Mouse (Mus musculus) limb, embryonic 13.5 days (tissue): ENCODE results near the gene Pkd1l3. TPM values are rescaled to one million over a fixed set of nuclear protein-coding genes. Genes with fewer than 3 reads are reported as not detected.

Experiments
- ATAC-seq: fragments of 200-750 bp; cut with Nextera tagmentation; 2 replicates; pipeline ENCODE4 v1.8.0; 2017; ENCODE audit warnings: low read depth, moderate number of reproducible peaks, moderate TSS enrichment; ENCODE audit not compliant: low FRiP score
- H3K27ac ChIP-seq: fragments of 300-500 bp; sonication (generic); 2 replicates; pipeline ENCODE4 v1.5.1; 2015; ENCODE audit warnings: inconsistent platforms, mild to moderate bottlenecking, moderate library complexity
- H3K27me3 ChIP-seq: fragments of 300-500 bp; sonication (generic); 2 replicates; pipeline ENCODE4 v1.6.1; 2015; ENCODE audit warnings: mild to moderate bottlenecking, inconsistent platforms
- H3K36me3 ChIP-seq: fragments of 300-500 bp; sonication (generic); 2 replicates; pipeline ENCODE4 v1.6.1; 2015; ENCODE audit warnings: inconsistent platforms, mild to moderate bottlenecking, moderate library complexity
- H3K4me1 ChIP-seq: fragments of 300-500 bp; sonication (generic); 2 replicates; pipeline ENCODE4 v1.6.1; 2015; ENCODE audit warnings: inconsistent platforms
- H3K4me2 ChIP-seq: fragments of 300-500 bp; sonication (generic); replicated peaks from 2 replicates; pipeline ENCODE4 v1.6.1; 2015; ENCODE audit warnings: inconsistent platforms, mild to moderate bottlenecking, moderate library complexity
- H3K4me3 ChIP-seq: fragments of 300-500 bp; sonication (generic); 2 replicates; pipeline ENCODE4 v1.5.1; 2015; ENCODE audit warnings: moderate library complexity, mild to moderate bottlenecking, inconsistent platforms
- H3K9ac ChIP-seq: fragments of 300-500 bp; sonication (generic); 2 replicates; pipeline ENCODE4 v1.6.1; 2015; ENCODE audit warnings: mild to moderate bottlenecking, inconsistent platforms
- H3K9me3 ChIP-seq: fragments of 300-500 bp; sonication (generic); 2 replicates; pipeline ENCODE4 v1.6.1; 2016; ENCODE audit warnings: inconsistent platforms
- WGBS: fragments of 180-500 bp; shearing (Covaris S2); methylation state at CpG from one replicate; pipeline ENCODE4 v1.1.7; 2015; 5-methylcytosine and 5-hydroxymethylcytosine counted together
- polyA plus RNA-seq: library from polyadenylated mRNA; unstranded; fragments of >200 nt; fragmentation: Nextera tagmentation; extraction: Ambion mirVana; gene quantifications from 2 replicates; pipeline ENCODE4 v1.2.1, GENCODE M21; 2015

The Pkd1l3 gene
- 0.10 and 0.13 TPM in 2 replicates for polyA plus RNA-seq

- H3K4me1 ChIP-seq: no peaks in the 10 kb centered on the region
- H3K9me3 ChIP-seq: no peaks in the 10 kb centered on the region
- no peak within 1 kb of the TSS for H3K4me3 ChIP-seq
- no peaks in the 10 kb centered on the region for H3K27me3 ChIP-seq
- no peak for ATAC-seq
- no peaks in the 10 kb centered on the region for H3K36me3 ChIP-seq
- no peak within 1 kb of the TSS for H3K27ac ChIP-seq
- H3K9ac ChIP-seq: no peak within 1 kb of the TSS
- 61% methylated on average over 27 of the region's 27 CpGs for WGBS
- 0 out of 2 replicates have a peak within 1 kb of the TSS, but pooled peaks have one; percentile 17 for H3K4me2 ChIP-seq
Observed at GRCm38 (mm10) chr8:109614243-109615210, at the start of gene Pkd1l3. Pkd1l3 (plus strand) TSS chr8:109614517.

DNA sequence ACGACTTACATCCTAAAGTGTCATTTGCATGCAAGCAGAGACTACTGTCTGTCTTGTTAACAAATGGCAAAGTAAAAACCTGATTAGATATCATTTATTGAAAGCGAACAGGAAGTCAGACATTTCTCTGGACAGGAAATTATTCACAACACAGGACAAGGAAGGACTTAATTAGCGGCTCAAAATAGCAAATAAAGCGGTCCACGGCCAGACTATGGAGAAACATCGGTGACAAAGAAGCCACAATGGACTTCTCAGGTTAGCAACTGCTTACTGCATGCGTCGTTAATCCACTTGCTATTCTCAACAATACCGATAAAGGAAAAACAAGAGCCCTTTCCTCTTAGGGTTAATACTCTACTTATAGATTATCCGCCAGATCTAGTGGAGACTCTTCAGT, 49.6 kb upstream of the Pkd1l3 start:
- no peaks in the 10 kb centered on the region for H3K9me3 ChIP-seq
- peaks cover 40% of the 10 kb centered on the region for H3K36me3 ChIP-seq
- H3K4me2 ChIP-seq: peak overlapping the region; percentile 96
- peak overlapping the region; percentile 95 for H3K9ac ChIP-seq
- peaks cover 15% of the 10 kb centered on the region for H3K4me1 ChIP-seq
- H3K27ac ChIP-seq: peak overlapping the region; percentile 92; the same call in 1 of the 2 replicates
- H3K27me3 ChIP-seq: no peaks in the 10 kb centered on the region
- 5% methylated on average over 10 of the region's 10 CpGs for WGBS
- H3K4me3 ChIP-seq: peak overlapping the region; percentile 94
- ATAC-seq: no peak

DNA sequence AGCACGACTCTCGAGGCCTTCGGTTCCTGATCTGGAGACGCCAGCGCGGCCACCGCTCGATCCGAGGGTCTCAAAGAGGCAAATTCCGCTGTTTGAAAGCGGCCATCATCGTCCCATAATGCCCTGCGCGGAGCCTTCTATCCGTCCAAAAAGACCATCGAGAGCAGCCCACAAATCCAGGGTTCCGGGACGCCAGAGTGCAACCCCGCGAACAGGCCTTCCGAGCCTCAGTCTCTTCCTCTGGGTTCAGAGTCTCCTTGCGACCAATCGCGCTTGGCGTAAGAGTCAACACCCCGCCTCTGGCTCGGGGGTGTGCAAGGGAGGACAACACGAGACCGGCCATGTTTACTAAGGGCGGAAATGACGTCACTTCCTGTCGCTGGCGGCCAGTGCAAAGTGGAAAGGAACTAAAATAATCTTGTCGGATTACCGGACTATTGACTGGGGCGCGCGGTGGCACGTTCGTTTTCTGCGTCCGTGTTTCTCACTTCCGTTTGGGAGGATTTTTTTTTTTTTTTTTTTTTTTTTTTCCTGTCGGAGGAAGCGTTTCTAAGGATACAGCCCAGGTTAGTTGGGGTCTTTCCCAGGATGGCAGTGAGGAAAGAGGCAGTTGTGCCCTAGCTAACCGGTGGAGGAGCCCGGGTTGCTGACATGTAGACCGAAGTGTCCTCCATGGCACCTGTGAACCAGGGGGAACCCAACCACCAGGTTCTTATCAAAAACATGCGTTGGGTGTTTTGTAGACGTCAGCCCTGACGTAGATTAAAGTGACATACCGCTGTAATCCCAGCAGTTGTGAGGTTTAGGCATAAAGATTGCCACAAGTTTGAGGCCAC, 48.6 kb upstream of the Pkd1l3 start, which contains the start of the genes Dhx38 and Txnl4b:
TSS of gene Dhx38 (minus strand) at position 364 of the 836 bp plus-strand sequence.
TSS of gene Txnl4b (plus strand) at position 395 of the 836 bp plus-strand sequence.
- peak; percentile 100 for ATAC-seq
- peak within 1 kb of the TSS; percentile 94 for H3K4me3 ChIP-seq

GRCm38 (mm10) chr8:109571139-109571538, 43.2 kb upstream of the Pkd1l3 start:
- no peak overlapping the region for H3K9ac ChIP-seq
- H3K36me3 ChIP-seq: peaks cover 38% of the 10 kb centered on the region
- peaks cover 8% of the 10 kb centered on the region; the same call in 1 of the 2 replicates for H3K4me1 ChIP-seq
- no peaks in the 10 kb centered on the region for H3K27me3 ChIP-seq
- H3K4me3 ChIP-seq: no peak overlapping the region
- H3K4me2 ChIP-seq: no peak overlapping the region
- H3K27ac ChIP-seq: no peak overlapping the region
- whole genome bisulfite sequencing: 87% methylated on average over 12 of the region's 12 CpGs
- ATAC-seq: no peak
- H3K9me3 ChIP-seq: no peaks in the 10 kb centered on the region

More for the DNA sequence above, 48.6 kb upstream of the Pkd1l3 start, which contains the start of the genes Dhx38 and Txnl4b:
- under 1% methylated on average over 52 of the region's 52 CpGs for WGBS
- H3K9me3 ChIP-seq: no peaks in the 10 kb centered on the region
- peak within 1 kb of the TSS; percentile 96 for H3K4me2 ChIP-seq
- peak within 1 kb of the TSS; percentile 95 for H3K9ac ChIP-seq
- H3K27me3 ChIP-seq: no peaks in the 10 kb centered on the region
- peaks cover 40% of the 10 kb centered on the region for H3K36me3 ChIP-seq
- H3K4me1 ChIP-seq: peaks cover 15% of the 10 kb centered on the region
- peak within 1 kb of the TSS; percentile 92 for H3K27ac ChIP-seq

GRCm38 (mm10) chr8:109576311-109576710, 38.0 kb upstream of the Pkd1l3 start:
- Histone ChIP-seq H3K27me3 (no peaks in the 10 kb centered on the region), H3K4me3 (no peak overlapping the region), H3K9me3 (no peaks in the 10 kb centered on the region), H3K4me2 (no peak overlapping the region), H3K9ac (no peak overlapping the region), H3K36me3 (peaks cover 15% of the 10 kb centered on the region), H3K4me1 (no peaks in the 10 kb centered on the region), H3K27ac (no peak overlapping the region)
- WGBS: 72% methylated on average over 4 of the region's 4 CpGs
- no peak for ATAC-seq

- no peak within 1 kb of the TSS for H3K27ac ChIP-seq
- H3K36me3 ChIP-seq: no peaks in the 10 kb centered on the region
- H3K9ac ChIP-seq: no peak within 1 kb of the TSS
- no peak within 1 kb of the TSS for H3K4me3 ChIP-seq
- H3K27me3 ChIP-seq: no peaks in the 10 kb centered on the region
- no peaks in the 10 kb centered on the region for H3K4me1 ChIP-seq
- H3K4me2 ChIP-seq: no peak within 1 kb of the TSS
- H3K9me3 ChIP-seq: no peaks in the 10 kb centered on the region; the same call in 1 of the 2 replicates
- WGBS: 59% methylated on average over 8 of the region's 8 CpGs
- no peak for ATAC-seq
Observed at GRCm38 (mm10) chr8:109578900-109579301, 35.4 kb upstream of the Pkd1l3 start, which contains the start of gene Hp. Hp (minus strand) TSS chr8:109579172.

- Histone ChIP-seq H3K9ac (no peak overlapping the region), H3K4me1 (no peaks in the 10 kb centered on the region), H3K27ac (no peak overlapping the region), H3K27me3 (no peaks in the 10 kb centered on the region), H3K9me3 (no peaks in the 10 kb centered on the region; the same call in 1 of the 2 replicates), H3K4me2 (no peak overlapping the region), H3K4me3 (no peak overlapping the region), H3K36me3 (no peaks in the 10 kb centered on the region)
- WGBS: 75% methylated on average over 4 of the region's 4 CpGs
- no peak for ATAC-seq
Observed at GRCm38 (mm10) chr8:109584293-109584692, 30.0 kb upstream of the Pkd1l3 start.

DNA sequence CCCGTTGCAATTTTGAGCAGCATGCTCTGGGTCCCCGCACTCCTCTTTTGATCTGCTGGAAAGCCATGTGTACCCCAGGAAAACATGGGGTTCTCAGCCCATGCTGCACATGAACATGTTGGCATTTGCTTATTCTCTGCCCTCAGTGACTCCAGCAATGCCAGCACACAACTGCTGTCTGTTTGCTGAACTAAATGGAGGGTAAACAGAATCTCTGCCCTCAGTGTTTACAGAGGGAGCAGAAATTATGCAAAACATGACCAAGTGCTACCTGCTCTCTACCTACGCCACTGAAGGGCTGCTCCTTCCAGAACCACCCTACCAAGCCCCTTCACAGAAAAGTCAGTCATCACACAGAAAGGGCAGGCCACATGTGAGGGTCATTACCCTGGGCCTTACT, 29.5 kb upstream of the Pkd1l3 start:
- Histone ChIP-seq H3K4me1 (no peaks in the 10 kb centered on the region), H3K27me3 (no peaks in the 10 kb centered on the region), H3K4me2 (no peak overlapping the region), H3K9me3 (no peaks in the 10 kb centered on the region; the same call in 1 of the 2 replicates), H3K9ac (no peak overlapping the region), H3K36me3 (no peaks in the 10 kb centered on the region), H3K4me3 (no peak overlapping the region), H3K27ac (no peak overlapping the region)
- WGBS: 83% methylated on average over 3 of the region's 3 CpGs
- ATAC-seq: no peak

DNA sequence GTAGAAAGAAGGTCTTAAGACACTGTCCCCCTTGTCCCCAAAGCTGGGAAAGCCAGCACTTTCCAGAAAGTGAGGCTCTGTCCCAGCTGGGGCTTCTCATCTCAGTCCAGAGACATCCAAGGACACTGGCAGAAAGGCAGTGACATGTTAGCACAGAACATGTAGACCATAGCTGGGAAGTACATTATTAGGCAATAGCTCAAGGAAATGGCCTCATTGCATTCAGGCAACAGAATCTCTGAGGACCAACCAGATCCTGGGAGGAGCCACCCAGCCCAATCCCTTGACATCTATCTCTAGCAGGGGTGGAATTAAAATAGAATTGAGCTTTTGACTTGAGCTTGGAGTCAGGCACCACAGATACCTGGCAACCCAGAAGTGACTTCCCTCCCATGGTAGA, 28.7 kb upstream of the Pkd1l3 start:
- Histone ChIP-seq H3K4me3 (no peak overlapping the region), H3K9me3 (no peaks in the 10 kb centered on the region; the same call in 1 of the 2 replicates), H3K4me2 (no peak overlapping the region), H3K36me3 (no peaks in the 10 kb centered on the region), H3K27ac (no peak overlapping the region), H3K9ac (no peak overlapping the region), H3K27me3 (no peaks in the 10 kb centered on the region), H3K4me1 (no peaks in the 10 kb centered on the region)
- ATAC-seq: no peak

DNA sequence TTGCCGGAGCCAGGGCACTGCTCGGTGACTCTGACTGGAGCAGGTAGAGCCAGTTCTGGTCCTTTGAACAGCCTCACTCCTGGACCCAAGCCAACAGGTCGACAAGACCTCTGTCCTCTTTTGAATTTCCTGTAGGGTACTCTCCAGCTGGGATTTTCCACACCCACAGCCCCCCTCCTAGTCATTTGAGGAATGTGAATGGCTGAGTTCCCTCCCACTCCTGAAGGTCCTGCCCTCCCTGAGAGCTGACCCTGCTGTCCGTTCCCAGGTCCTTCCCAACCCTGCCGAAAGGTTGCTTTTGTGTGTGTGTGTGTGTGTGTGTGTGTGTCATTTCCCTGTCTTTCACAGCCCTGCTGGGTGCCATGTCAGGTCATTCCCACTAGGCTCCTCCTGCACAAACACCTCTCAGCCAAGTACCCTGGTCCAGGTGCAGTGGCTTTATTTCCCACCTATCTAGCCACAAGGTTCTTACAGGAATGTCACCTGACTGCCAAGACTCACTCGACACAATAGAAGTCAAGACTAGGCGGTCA, 27.3 kb upstream of the Pkd1l3 start:
- Histone ChIP-seq H3K27me3 (no peaks in the 10 kb centered on the region), H3K4me2 (no peak overlapping the region), H3K9me3 (no peaks in the 10 kb centered on the region; the same call in 1 of the 2 replicates), H3K36me3 (peaks cover 8% of the 10 kb centered on the region), H3K4me1 (no peaks in the 10 kb centered on the region), H3K4me3 (no peak overlapping the region), H3K27ac (no peak overlapping the region), H3K9ac (no peak overlapping the region)
- WGBS: 65% methylated on average over 7 of the region's 7 CpGs
- ATAC-seq: no peak

- H3K36me3 ChIP-seq: peaks cover 45% of the 10 kb centered on the region
- no peaks in the 10 kb centered on the region for H3K4me1 ChIP-seq
- no peak overlapping the region for H3K9ac ChIP-seq
- H3K27me3 ChIP-seq: no peaks in the 10 kb centered on the region
- H3K27ac ChIP-seq: no peak overlapping the region
- H3K4me3 ChIP-seq: no peak overlapping the region
- H3K9me3 ChIP-seq: no peaks in the 10 kb centered on the region
- ATAC-seq: no peak
- 84% methylated on average over 9 of the region's 9 CpGs for WGBS
- H3K4me2 ChIP-seq: no peak overlapping the region
Observed at GRCm38 (mm10) chr8:109590901-109591300, 23.4 kb upstream of the Pkd1l3 start.
